Mouse (Mus musculus): Measurements from ENCODE around the gene Kirrel.

Gene Kirrel

DNA sequence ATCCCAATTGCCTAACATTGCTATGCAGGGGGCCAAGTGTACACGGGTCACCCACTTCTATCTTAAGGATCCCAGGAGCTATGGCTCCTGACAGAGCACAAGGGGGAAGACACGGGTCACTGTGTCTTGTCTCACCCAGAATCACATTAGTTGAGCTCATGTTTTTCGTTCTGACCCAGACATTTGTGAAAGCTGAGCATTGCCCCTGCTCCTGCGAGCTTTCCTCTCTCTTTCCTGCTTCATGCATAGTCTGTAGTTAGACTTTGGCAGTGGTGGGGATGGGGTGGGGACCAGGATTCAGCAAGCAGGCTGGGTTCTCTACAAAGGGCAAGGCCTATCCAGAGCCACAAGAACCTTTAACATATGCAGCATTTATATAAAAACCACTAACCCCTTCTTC, 94.8 kb downstream of the Kirrel start:
- no peak for DNase-seq (ENCODE audit: low read depth, low spot score)

DNA sequence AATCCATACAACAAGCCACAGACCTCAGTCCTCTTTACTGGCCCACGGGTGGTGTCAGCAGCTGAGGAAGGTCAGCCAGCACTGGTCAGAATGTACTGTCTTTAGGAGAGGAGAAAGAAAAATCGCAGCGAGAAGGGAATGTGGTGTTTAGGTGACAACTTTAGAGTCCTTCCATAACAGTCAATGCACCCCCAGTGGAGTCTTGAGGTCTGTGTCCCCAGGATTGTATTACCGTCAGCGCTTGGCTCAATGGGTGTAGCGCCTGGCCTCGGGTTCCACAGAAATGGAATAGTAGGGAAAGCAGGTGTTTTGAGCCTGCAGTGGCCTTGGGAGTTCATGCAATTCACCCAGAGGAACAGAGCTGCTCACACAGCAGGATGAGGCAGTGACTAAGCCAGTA, 95.2 kb downstream of the Kirrel start:
- no peak for DNase-seq (ENCODE audit: low read depth, low spot score)

GRCm38 (mm10) chr3:87077681-87078080, 96.9 kb downstream of the Kirrel start:
- DNase-seq (ENCODE audit: low read depth, low spot score) = no peak

DNA sequence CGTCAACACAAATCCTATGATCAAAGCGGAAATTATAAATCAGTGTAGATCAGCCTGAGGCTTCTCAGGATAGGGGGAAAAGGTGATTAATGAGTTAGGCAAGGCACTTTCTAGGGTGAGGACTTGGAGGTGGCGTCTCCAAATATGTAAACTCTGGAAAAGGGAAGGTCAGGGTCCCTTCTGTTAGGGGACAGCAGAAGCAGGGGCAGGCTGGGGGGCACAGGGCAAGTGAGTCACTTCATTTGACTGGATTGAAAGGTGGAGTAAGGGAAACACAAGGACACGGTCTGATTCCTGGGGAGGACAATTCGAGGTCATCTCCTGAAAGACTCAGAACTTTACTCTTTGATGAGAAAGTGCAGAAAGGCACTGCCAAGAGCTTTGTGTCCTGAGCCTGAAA, 97.6 kb downstream of the Kirrel start:
- no peak for DNase-seq (ENCODE audit: low read depth, low spot score)

DNA sequence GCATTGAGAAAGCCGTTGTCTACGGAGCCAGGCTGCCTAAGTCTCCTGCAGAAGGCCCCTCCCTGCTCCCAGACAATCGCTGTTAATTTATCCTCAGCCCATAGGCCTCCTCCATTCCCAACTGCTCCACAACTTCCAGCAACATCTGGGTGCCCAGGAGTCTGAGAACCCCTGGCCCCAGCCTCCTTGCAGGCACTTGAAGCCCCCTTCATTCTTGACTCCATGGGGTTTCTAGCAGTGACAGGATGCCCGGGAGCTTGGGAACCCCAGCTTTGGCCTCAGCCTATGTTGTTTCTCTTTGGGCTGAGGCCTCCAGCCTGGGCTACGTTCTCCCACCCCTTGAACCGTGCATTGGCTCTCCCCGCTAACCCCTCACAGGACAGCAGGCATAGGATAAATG, 98.4 kb downstream of the Kirrel start:
- DNase-seq (ENCODE audit: low read depth, low spot score) = no peak

GRCm38 (mm10) chr3:87072612-87073515, 101.7 kb downstream of the Kirrel start:
- DNase-seq (ENCODE audit: low read depth, low spot score) = peak; percentile 82

DNA sequence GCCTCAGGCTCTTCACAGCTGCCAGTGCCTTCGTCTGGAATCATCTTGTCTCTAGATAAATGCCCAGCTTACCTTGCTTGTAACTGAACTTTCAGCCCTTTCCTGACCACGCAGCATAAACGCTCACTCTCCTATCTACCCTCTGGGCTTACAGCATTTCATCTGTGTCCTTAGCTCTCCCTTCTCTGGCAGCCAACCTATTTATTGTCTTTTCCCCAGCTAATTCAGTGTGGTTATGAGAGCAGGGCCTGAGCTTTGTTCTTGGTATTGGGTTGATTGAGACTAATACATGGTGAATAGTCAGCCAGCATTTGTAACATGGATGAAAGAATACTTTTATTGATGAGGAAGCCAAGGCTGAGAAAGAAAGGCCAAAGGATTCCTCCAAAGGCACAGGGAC, 102.4 kb downstream of the Kirrel start:
- DNase-seq (ENCODE audit: low read depth, low spot score) = no peak

DNA sequence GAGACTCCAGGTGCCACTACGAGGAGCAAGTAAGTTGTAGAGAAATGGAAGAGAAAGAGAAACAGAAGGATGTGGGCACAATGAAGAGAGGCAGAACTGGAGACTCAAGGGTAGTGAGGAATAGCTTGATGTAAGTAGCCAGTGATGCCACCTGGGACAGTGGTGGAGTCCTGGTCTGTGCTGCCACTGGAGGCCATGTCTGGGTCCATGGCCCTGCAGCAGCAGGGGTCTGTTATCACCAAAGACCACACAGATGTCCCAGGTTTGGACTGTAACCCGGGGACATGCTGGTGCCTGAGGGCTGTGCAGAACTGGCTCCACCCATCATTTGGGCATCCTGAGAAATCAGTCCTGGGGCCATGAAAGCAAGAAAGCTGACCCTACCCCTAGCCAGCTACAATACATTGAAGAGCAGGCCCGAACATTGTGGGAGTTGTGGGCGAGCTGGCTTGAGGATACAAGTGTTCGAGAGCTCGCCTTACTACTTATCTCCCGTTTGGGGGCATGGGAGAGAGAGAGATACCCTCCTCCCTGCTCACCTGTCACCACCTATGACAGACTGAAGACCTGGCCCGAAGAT, 107.1 kb downstream of the Kirrel start:
- DNase-seq (ENCODE audit: low read depth, low spot score) = no peak

DNA sequence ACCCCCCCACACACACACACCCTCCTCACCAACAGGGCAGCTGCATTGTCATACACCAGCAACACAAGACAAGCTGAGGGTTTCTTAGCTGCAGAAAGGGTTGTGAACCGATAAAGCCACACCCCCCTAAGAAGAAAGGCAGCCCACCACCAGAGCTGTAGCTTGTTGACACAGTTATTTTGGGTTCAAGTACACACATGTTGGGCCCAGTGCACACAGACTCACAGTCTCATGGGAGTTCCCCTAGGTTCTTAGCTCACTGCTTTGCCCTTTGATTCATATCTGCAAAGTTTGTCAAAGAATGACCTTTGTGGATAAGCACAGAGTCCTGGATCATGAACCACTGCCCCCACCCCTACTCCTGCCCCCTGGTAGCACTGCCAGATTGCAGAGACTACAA, 120.6 kb downstream of the Kirrel start:
- DNase-seq (ENCODE audit: low read depth, low spot score) = no peak

GRCm38 (mm10) chr3:87047801-87048200, 126.7 kb downstream of the Kirrel start:
- DNase-seq (ENCODE audit: low read depth, low spot score) = peak; percentile 8

DNA sequence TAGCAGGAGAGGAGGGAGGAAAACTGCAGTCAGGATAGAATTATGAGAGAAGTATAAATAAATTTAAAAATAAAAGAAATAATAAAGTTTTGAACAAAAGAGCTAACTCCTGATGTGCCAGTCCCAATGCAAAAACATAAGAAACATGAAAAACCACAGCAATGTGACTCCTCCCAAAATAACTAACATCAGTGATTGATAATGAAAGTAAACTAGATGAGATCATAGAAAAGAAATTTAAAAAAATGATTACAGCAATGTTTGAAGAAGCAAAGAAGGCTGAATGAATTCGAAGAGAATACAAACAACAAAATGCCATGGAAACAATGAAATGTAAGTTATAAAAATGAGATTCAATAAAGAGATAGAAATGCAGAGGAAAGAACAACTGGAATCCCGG, 132.8 kb downstream of the Kirrel start:
- no peak for DNase-seq (ENCODE audit: low read depth, low spot score)

- no peak for DNase-seq (ENCODE audit: low read depth, low spot score)
Observed at GRCm38 (mm10) chr3:87038500-87038899, 136.0 kb downstream of the Kirrel start.

DNA sequence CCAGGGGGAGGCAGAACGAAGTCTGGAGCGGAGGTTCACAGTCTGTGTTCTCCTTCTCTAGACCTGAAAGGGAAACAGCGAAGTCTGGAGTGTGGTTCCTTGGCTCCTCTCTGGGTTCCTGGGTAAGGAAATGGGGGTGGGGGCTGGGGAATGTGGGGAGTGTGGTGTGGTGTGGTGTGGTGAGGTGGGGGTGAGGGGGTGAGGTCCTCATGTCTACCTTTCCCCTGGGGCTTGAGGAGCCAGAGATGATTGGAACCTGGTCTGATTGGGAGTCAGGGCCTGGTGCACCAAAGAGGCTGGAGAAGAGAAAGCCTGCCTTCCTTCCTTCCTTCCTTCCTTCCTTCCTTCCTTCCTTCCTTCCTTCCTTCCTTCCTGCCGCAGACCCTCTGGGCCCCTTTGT, 140.5 kb downstream of the Kirrel start:
- DNase-seq (ENCODE audit: low read depth, low spot score) = peak; percentile 77

DNA sequence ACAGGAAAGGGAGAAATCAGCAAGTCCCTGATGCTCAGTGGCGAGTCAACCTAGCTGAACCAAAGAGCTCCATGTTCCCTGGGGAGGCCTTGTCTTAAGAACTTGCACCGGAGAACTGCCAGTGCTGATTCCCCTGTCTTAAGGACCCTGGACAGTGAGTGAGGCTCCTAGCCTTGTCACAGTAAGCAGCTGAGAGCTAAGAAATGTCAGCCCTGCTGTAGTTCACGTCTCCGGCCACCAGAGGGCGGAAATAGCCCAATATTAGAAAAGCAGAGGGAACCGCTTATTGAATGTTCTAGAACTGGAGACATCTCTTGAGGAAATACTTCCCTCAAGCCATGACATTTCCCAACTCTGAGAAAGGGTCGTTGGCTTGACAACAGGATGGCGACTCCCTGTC, 141.2 kb downstream of the Kirrel start:
- peak; percentile 97 for DNase-seq (ENCODE audit: low read depth, low spot score)

- peak; percentile 81 for DNase-seq (ENCODE audit: low read depth, low spot score)
Observed at GRCm38 (mm10) chr3:87030855-87031254, 143.7 kb downstream of the Kirrel start.

Measured in R1 (cell line).